Mouse (Mus musculus) brain, embryonic 18.5 days (tissue): ENCODE measurements around the gene Sbpl.

Experiments used
- DNase-seq: peaks from one replicate; pipeline ENCODE4 v3.0.0-alpha.2; 2012; ENCODE audit warnings: low read depth, low spot score

Gene Sbpl

GRCm38 (mm10) chr17:23955174-23955573, at the start of gene Sbpl:
Gene Sbpl (minus strand): TSS chr17:23955274.
- no peak for DNase-seq

- no peak for DNase-seq
Observed at GRCm38 (mm10) chr17:24004071-24004665, 49.1 kb upstream of the Sbpl start.

- DNase-seq = no peak
Observed at GRCm38 (mm10) chr17:24000404-24000803, 45.3 kb upstream of the Sbpl start.

- no peak for DNase-seq
Observed at GRCm38 (mm10) chr17:23998383-23998782, 43.3 kb upstream of the Sbpl start.

GRCm38 (mm10) chr17:23997901-23998300, 42.8 kb upstream of the Sbpl start, which contains the start of gene Prss22:
Gene Prss22 (minus strand): TSS chr17:23998100.
- no peak for DNase-seq

GRCm38 (mm10) chr17:23995421-23995820, 40.3 kb upstream of the Sbpl start:
- no peak for DNase-seq

- no peak for DNase-seq
Observed at GRCm38 (mm10) chr17:23994667-23995066, 39.6 kb upstream of the Sbpl start.

- peak; percentile 82 for DNase-seq
Observed at GRCm38 (mm10) chr17:23993559-23994428, 38.7 kb upstream of the Sbpl start.

GRCm38 (mm10) chr17:23992789-23993553, 37.9 kb upstream of the Sbpl start:
- no peak for DNase-seq

GRCm38 (mm10) chr17:23989802-23990201, 34.7 kb upstream of the Sbpl start:
- DNase-seq = no peak

- DNase-seq = no peak
Observed at GRCm38 (mm10) chr17:23984989-23985388, 29.9 kb upstream of the Sbpl start.

GRCm38 (mm10) chr17:23982912-23983311, 27.8 kb upstream of the Sbpl start:
- DNase-seq = no peak

GRCm38 (mm10) chr17:23980297-23980909, 25.3 kb upstream of the Sbpl start, which contains the start of gene Prss30:
Gene Prss30 (minus strand): TSS chr17:23980566.
- DNase-seq = no peak

- no peak for DNase-seq
Observed at GRCm38 (mm10) chr17:23979471-23979870, 24.4 kb upstream of the Sbpl start.

- no peak for DNase-seq
Observed at GRCm38 (mm10) chr17:23976665-23977064, 21.6 kb upstream of the Sbpl start.

GRCm38 (mm10) chr17:23971315-23971714, 16.2 kb upstream of the Sbpl start:
- no peak for DNase-seq

- peak; percentile 20 for DNase-seq
Observed at GRCm38 (mm10) chr17:23969231-23969630, 14.2 kb upstream of the Sbpl start.

GRCm38 (mm10) chr17:23968780-23969179, 13.7 kb upstream of the Sbpl start:
- DNase-seq = no peak

- no peak for DNase-seq
Observed at GRCm38 (mm10) chr17:23966658-23967401, 11.8 kb upstream of the Sbpl start.

GRCm38 (mm10) chr17:23965805-23966425, 10.8 kb upstream of the Sbpl start:
- no peak for DNase-seq
